Mouse (Mus musculus) myocyte (in vitro differentiated cells): Measurements from ENCODE around the gene Lamc3. TPM values are rescaled to one million over a fixed set of nuclear protein-coding genes. Genes with fewer than 3 reads are reported as not detected.

Experiments
- H3K27me3 ChIP-seq: one replicate; pipeline ENCODE4 v1.6.1; 2011; ENCODE audit not compliant: control insufficient read depth, insufficient read depth, insufficient read length
- H3K36me3 ChIP-seq: one replicate; pipeline ENCODE4 v1.6.1; 2011; ENCODE audit not compliant: control insufficient read depth, insufficient read depth
- H3K4me2 ChIP-seq: one replicate; pipeline ENCODE4 v1.6.1; 2011; ENCODE audit warnings: low read depth, control low read depth
- H3K4me3 ChIP-seq: one replicate; pipeline ENCODE4 v1.5.1; 2011; ENCODE audit warnings: mild to moderate bottlenecking, control low read depth, moderate library complexity
- H3K79me2 ChIP-seq: one replicate; pipeline ENCODE4 v1.6.1; 2011; ENCODE audit not compliant: control insufficient read depth, insufficient read depth
- H3ac ChIP-seq: one replicate; pipeline ENCODE4 v1.6.1; 2011; ENCODE audit not compliant: control insufficient read depth, insufficient read length
- CEBPB ChIP-seq: IDR thresholded peaks from 2 replicates; pipeline ENCODE4 v1.6.1; 2011; ENCODE audit warnings: mild to moderate bottlenecking, moderate library complexity; ENCODE audit not compliant: poor library complexity, insufficient read depth, severe bottlenecking
- E2F4 ChIP-seq: IDR thresholded peaks from one replicate; pipeline ENCODE4 v1.6.1; 2011; ENCODE audit warnings: mild to moderate bottlenecking, control low read depth, moderate library complexity; ENCODE audit not compliant: insufficient read depth
- MAX ChIP-seq: IDR thresholded peaks from one replicate; pipeline ENCODE4 v1.6.1; 2011; ENCODE audit warnings: low read depth, mild to moderate bottlenecking, control low read depth
- MYOD1 ChIP-seq, 3 experiments: IDR thresholded peaks; one replicate each; pipeline ENCODE4 v1.6.1; 2011; ENCODE audit warnings: control low read depth in 2 of 3, low read depth in 2 of 3, mild to moderate bottlenecking in 2 of 3, moderate library complexity in 1 of 3; ENCODE audit not compliant: insufficient read length in 2 of 3, control insufficient read depth in 1 of 3
- MYOG ChIP-seq, 3 experiments: IDR thresholded peaks; one replicate each; pipeline ENCODE4 v1.6.1; 2011; ENCODE audit warnings: control low read depth in 2 of 3, low read depth in 2 of 3, mild to moderate bottlenecking in 2 of 3; ENCODE audit not compliant: insufficient read length in 2 of 3, control insufficient read depth in 1 of 3, insufficient read depth in 1 of 3
- POLR2A ChIP-seq: IDR thresholded peaks from one replicate; pipeline ENCODE4 v1.6.1; 2011; ENCODE audit warnings: low read depth, mild to moderate bottlenecking, control low read depth, moderate library complexity; ENCODE audit not compliant: insufficient read length
- POLR2AphosphoS2 ChIP-seq: IDR thresholded peaks from one replicate; pipeline ENCODE4 v1.6.1; 2011; ENCODE audit warnings: low read depth, control low read depth; ENCODE audit not compliant: insufficient read length
- REST ChIP-seq: IDR thresholded peaks from one replicate; pipeline ENCODE4 v1.6.1; 2011; ENCODE audit warnings: mild to moderate bottlenecking, control low read depth, moderate library complexity; ENCODE audit not compliant: insufficient read depth, insufficient read length
- SRF ChIP-seq: IDR thresholded peaks from one replicate; pipeline ENCODE4 v1.6.1; 2011; ENCODE audit warnings: low read depth; ENCODE audit not compliant: control insufficient read depth, insufficient read length
- TCF12 ChIP-seq: IDR thresholded peaks from one replicate; pipeline ENCODE4 v1.6.1; 2011; ENCODE audit warnings: mild to moderate bottlenecking, control low read depth; ENCODE audit not compliant: poor library complexity, insufficient read depth, severe bottlenecking
- TCF3 ChIP-seq: IDR thresholded peaks from one replicate; pipeline ENCODE4 v1.6.1; 2011; ENCODE audit warnings: low read depth, control low read depth; ENCODE audit not compliant: insufficient read length
- USF1 ChIP-seq: IDR thresholded peaks from one replicate; pipeline ENCODE4 v1.6.1; 2011; ENCODE audit warnings: low read depth, mild to moderate bottlenecking, control low read depth, moderate library complexity
- polyA plus RNA-seq: library from polyadenylated mRNA; unstranded; fragments of >200 nt; fragmentation: generic; extraction: Trizol; gene quantifications from one replicate; pipeline ENCODE4 v1.2.1, GENCODE M21; 2012; ENCODE audit warnings: missing spikeins

Gene Lamc3
- polyA plus RNA-seq, 1 experiment, result 0.22 TPM

GRCm38 (mm10) chr2:31935054-31935453, 48.0 kb downstream of the Lamc3 start:
- peak; percentile 52 for TF ChIP-seq TCF12
- TF ChIP-seq POLR2A, result no peak
- peak; percentile 87 for TF ChIP-seq CEBPB
- no peak for TF ChIP-seq TCF3
- TF ChIP-seq USF1, result no peak
- peak in 2 of 3 experiments; percentile 39 to 51 for TF ChIP-seq MYOD1 (IDR thresholded peaks at IDR 0.05; ENCODE audit: control insufficient read depth in 1 of 3, insufficient read length in 2 of 3, low read depth in 2 of 3)
- TF ChIP-seq MYOG (IDR thresholded peaks at IDR 0.05; ENCODE audit: control insufficient read depth in 1 of 3, insufficient read depth in 1 of 3, insufficient read length in 2 of 3, low read depth in 2 of 3), result peak; percentile 15 to 85 (median 34)
- no peak for TF ChIP-seq POLR2AphosphoS2
- TF ChIP-seq REST, result no peak
- no peaks in the 10 kb centered on the region for H3K36me3 ChIP-seq
- H3K27me3 ChIP-seq, result no peaks in the 10 kb centered on the region
- no peaks in the 10 kb centered on the region for H3K79me2 ChIP-seq
- no peak overlapping the region for H3K4me2 ChIP-seq
- no peak overlapping the region for H3ac ChIP-seq
- no peak overlapping the region for H3K4me3 ChIP-seq

GRCm38 (mm10) chr2:31938298-31938697, 51.2 kb downstream of the Lamc3 start:
- Histone ChIP-seq H3K27me3 (no peaks in the 10 kb centered on the region), H3K36me3 (no peaks in the 10 kb centered on the region), H3K79me2 (no peaks in the 10 kb centered on the region), H3ac (no peak overlapping the region), H3K4me2 (no peak overlapping the region), H3K4me3 (no peak overlapping the region)
- TF ChIP-seq MYOG (IDR thresholded peaks at IDR 0.05; ENCODE audit: control insufficient read depth in 1 of 3, insufficient read depth in 1 of 3, insufficient read length in 2 of 3, low read depth in 2 of 3), result peak; percentile 16 to 86 (median 66)
- peak; percentile 50 for TF ChIP-seq SRF
- no peak for TF ChIP-seq E2F4
- peak in 2 of 3 experiments; percentile 86 to 89 for TF ChIP-seq MYOD1 (IDR thresholded peaks at IDR 0.05; ENCODE audit: control insufficient read depth in 1 of 3, insufficient read length in 2 of 3, low read depth in 2 of 3)

GRCm38 (mm10) chr2:31943011-31943410, 55.9 kb downstream of the Lamc3 start:
- no peak overlapping the region for H3ac ChIP-seq
- TF ChIP-seq POLR2AphosphoS2 (no peak), MAX (no peak), MYOD1 (IDR thresholded peaks at IDR 0.05; ENCODE audit: control insufficient read depth in 1 of 3, insufficient read length in 2 of 3, low read depth in 2 of 3) (no peak), MYOG (IDR thresholded peaks at IDR 0.05; ENCODE audit: control insufficient read depth in 1 of 3, insufficient read depth in 1 of 3, insufficient read length in 2 of 3, low read depth in 2 of 3) (no peak), E2F4 (no peak), TCF3 (no peak), REST (no peak), TCF12 (no peak), CEBPB (no peak)
- no peaks in the 10 kb centered on the region for H3K79me2 ChIP-seq
- no peak overlapping the region for H3K4me3 ChIP-seq
- no peaks in the 10 kb centered on the region for H3K27me3 ChIP-seq
- no peaks in the 10 kb centered on the region for H3K36me3 ChIP-seq
- no peak overlapping the region for H3K4me2 ChIP-seq

- no peaks in the 10 kb centered on the region for H3K79me2 ChIP-seq
- TF ChIP-seq POLR2A (no peak), REST (no peak), USF1 (no peak), MAX (no peak), CEBPB (no peak)
These were observed 58.5 kb downstream of the Lamc3 start for GRCm38 (mm10) chr2:31945580-31945979.

DNA sequence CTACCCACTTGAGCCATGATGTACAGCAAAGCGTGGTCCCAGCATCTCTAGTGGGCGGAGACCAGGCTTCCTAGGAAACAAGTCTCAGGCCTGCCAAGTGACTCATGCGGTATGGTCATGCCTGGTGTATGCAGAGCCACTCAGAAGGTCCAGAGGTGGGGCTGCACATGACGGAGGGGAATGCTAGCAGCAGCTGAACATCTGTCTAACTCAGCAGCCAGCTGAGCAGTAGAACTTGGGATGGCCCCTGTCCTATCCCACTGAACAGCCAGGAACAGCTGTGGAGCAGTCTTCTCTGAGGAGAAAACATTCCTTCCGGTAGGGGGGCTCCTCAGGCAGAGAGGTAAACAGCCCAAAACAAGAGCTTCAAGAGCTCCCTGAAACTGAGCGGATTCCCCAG, 61.3 kb downstream of the Lamc3 start:
- Histone ChIP-seq H3K4me2 (peak overlapping the region; percentile 81), H3K27me3 (no peaks in the 10 kb centered on the region), H3K36me3 (no peaks in the 10 kb centered on the region), H3K79me2 (no peaks in the 10 kb centered on the region), H3ac (no peak overlapping the region), H3K4me3 (no peak overlapping the region)
- TF ChIP-seq USF1, result no peak
- peak; percentile 53 to 92 (median 86) for TF ChIP-seq MYOD1 (IDR thresholded peaks at IDR 0.05; ENCODE audit: control insufficient read depth in 1 of 3, insufficient read length in 2 of 3, low read depth in 2 of 3)
- no peak for TF ChIP-seq SRF
- TF ChIP-seq TCF12, result peak; percentile 43
- TF ChIP-seq MYOG (IDR thresholded peaks at IDR 0.05; ENCODE audit: control insufficient read depth in 1 of 3, insufficient read depth in 1 of 3, insufficient read length in 2 of 3, low read depth in 2 of 3), result peak; percentile 36 to 76 (median 47)

More at GRCm38 (mm10) chr2:31945580-31945979, 58.5 kb downstream of the Lamc3 start:
- Histone ChIP-seq H3K4me2 (no peak overlapping the region), H3K4me3 (no peak overlapping the region), H3K36me3 (no peaks in the 10 kb centered on the region), H3ac (no peak overlapping the region), H3K27me3 (no peaks in the 10 kb centered on the region)

- TF ChIP-seq MAX, result no peak
- no peak for TF ChIP-seq USF1
- no peak for TF ChIP-seq E2F4
- TF ChIP-seq REST, result no peak
- no peak for TF ChIP-seq MYOG (IDR thresholded peaks at IDR 0.05; ENCODE audit: control insufficient read depth in 1 of 3, insufficient read depth in 1 of 3, insufficient read length in 2 of 3, low read depth in 2 of 3)
- no peak for TF ChIP-seq SRF
- no peak for TF ChIP-seq TCF3
- TF ChIP-seq CEBPB, result no peak
- TF ChIP-seq TCF12, result no peak
- no peak for TF ChIP-seq POLR2AphosphoS2
These were observed 61.7 kb downstream of the Lamc3 start for GRCm38 (mm10) chr2:31948801-31949200.

More at GRCm38 (mm10) chr2:31948801-31949200, 61.7 kb downstream of the Lamc3 start:
- no peaks in the 10 kb centered on the region for H3K36me3 ChIP-seq
- no peak overlapping the region for H3ac ChIP-seq
- no peaks in the 10 kb centered on the region for H3K79me2 ChIP-seq
- no peak overlapping the region for H3K4me3 ChIP-seq
- peak overlapping the region; percentile 81 for H3K4me2 ChIP-seq
- no peaks in the 10 kb centered on the region for H3K27me3 ChIP-seq
